Mouse (Mus musculus) ES-E14 (cell line): ENCODE measurements at regions not wholly inside any gene's neighbourhood (a gene's known extent, or its start where the extent isn't known, plus 50 kb on each side); places are given as distances from the start of the nearest gene placed in this dataset.

ENCODE experiments used
- DNase-seq: peaks from one replicate; pipeline ENCODE4 v3.0.0-alpha.2; 2013; ENCODE audit warnings: low read depth, low spot score
- H3K27ac ChIP-seq: 2 replicates; pipeline ENCODE4 v1.5.1; 2012; ENCODE audit warnings: low read depth, mild to moderate bottlenecking, low read length, moderate library complexity, mixed read lengths; ENCODE audit not compliant: poor library complexity, insufficient read depth, severe bottlenecking
- H3K36me3 ChIP-seq: 2 replicates; pipeline ENCODE4 v1.6.1; 2012; ENCODE audit warnings: mild to moderate bottlenecking, low read length, moderate library complexity, mixed read lengths; ENCODE audit not compliant: control insufficient read depth, poor library complexity, insufficient read depth, severe bottlenecking
- H3K4me1 ChIP-seq, 2 experiments: fragments of 150-350 bp in 1 of 2; sonication (generic) in 1 of 2; 2 replicates each; pipeline ENCODE4 v1.6.1; 2012; ENCODE audit warnings: low read length in 2 of 2, mild to moderate bottlenecking in 1 of 2, mixed read lengths in 1 of 2; ENCODE audit not compliant: control insufficient read depth in 2 of 2, insufficient read depth in 2 of 2, poor library complexity in 1 of 2
- H3K4me3 ChIP-seq, 2 experiments: fragments of 150-350 bp in 1 of 2; sonication (generic) in 1 of 2; 2 replicates each; pipeline ENCODE4 v1.5.1; 2012; ENCODE audit warnings: low read length in 2 of 2, low read depth in 1 of 2, mild to moderate bottlenecking in 1 of 2, mixed read lengths in 1 of 2; ENCODE audit not compliant: insufficient read depth in 1 of 2, poor library complexity in 1 of 2, severe bottlenecking in 1 of 2
- H3K9ac ChIP-seq: 2 replicates; pipeline ENCODE4 v1.6.1; 2012; ENCODE audit warnings: low read depth, mild to moderate bottlenecking, low read length, mixed read lengths; ENCODE audit not compliant: poor library complexity, insufficient read depth, severe bottlenecking
- H3K9me3 ChIP-seq: fragments of 150-350 bp; sonication (generic); 2 replicates; pipeline ENCODE4 v1.6.1; 2012; ENCODE audit warnings: low read depth, mild to moderate bottlenecking, low read length; ENCODE audit not compliant: control insufficient read depth, insufficient read depth
- CHD2 ChIP-seq: IDR thresholded peaks from 2 replicates; pipeline ENCODE4 v1.6.1; 2014; ENCODE audit warnings: mild to moderate bottlenecking, low read depth, low read length, inconsistent platforms
- HCFC1 ChIP-seq: IDR thresholded peaks from 2 replicates; pipeline ENCODE4 v1.6.1; 2012; ENCODE audit warnings: low read length, inconsistent platforms, borderline replicate concordance; ENCODE audit not compliant: insufficient read depth
- MAFK ChIP-seq: IDR thresholded peaks from 2 replicates; pipeline ENCODE4 v1.6.1; 2014; ENCODE audit warnings: mild to moderate bottlenecking, low read depth, low read length, inconsistent platforms; ENCODE audit not compliant: insufficient read depth
- ZC3H11A ChIP-seq: IDR thresholded peaks from 2 replicates; pipeline ENCODE4 v1.6.1; 2012; ENCODE audit warnings: low read depth, mild to moderate bottlenecking, inconsistent platforms, low read length, borderline replicate concordance
- ZNF384 ChIP-seq: IDR thresholded peaks from 2 replicates; pipeline ENCODE4 v1.6.1; 2012; ENCODE audit warnings: low read depth, low read length, inconsistent platforms
- in situ Hi-C, 2 experiments: fragments of 600-800 bp; cut with MboI; formaldehyde crosslinking; loops; one replicate each; pipeline ENCODE4 v1.15.1; 2025; ENCODE audit warnings: low sequenced_read_pairs in 2 of 2, inconsistent platforms in 1 of 2; ENCODE audit not compliant: unreplicated experiment in 2 of 2

DNA sequence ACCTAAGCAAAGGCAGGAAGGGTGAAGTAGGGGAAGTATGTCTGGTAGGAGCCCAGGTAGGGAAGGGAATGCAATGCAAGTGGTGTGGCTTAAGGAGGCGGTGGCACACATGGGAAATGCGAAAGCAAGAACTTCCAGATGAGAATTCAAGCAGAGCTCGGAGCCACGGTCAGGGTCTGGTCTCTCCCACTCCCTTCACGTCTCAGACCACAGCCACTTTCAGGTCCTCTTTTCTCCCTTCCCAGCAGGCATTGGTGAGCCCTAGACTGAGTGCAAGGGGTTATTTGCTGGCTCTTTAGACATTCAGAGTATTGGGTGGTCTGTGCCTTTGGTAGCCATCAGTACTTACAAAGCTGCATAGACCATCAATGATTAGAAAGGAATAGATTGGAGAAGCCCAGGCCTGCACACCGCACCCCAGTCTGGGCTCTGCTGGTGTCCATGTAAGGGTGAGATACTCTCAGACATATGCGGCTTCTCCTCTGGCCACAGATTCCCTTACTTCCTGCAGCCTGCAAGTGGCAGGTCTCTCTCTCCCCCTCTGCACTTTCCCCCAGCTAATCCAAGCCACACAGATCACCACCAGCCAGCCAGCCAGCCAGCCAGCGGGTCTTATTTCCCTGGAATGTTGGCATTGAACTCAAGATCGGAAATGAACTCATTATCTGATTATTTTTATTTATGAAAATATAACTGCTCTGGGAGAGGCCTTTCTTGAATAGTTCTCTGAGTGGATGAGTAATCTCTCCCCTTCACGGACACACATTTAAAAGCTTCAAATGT lies 113.6 kb downstream of the Zfp36l2 start:
- in situ Hi-C loops: no loop called here

DNA sequence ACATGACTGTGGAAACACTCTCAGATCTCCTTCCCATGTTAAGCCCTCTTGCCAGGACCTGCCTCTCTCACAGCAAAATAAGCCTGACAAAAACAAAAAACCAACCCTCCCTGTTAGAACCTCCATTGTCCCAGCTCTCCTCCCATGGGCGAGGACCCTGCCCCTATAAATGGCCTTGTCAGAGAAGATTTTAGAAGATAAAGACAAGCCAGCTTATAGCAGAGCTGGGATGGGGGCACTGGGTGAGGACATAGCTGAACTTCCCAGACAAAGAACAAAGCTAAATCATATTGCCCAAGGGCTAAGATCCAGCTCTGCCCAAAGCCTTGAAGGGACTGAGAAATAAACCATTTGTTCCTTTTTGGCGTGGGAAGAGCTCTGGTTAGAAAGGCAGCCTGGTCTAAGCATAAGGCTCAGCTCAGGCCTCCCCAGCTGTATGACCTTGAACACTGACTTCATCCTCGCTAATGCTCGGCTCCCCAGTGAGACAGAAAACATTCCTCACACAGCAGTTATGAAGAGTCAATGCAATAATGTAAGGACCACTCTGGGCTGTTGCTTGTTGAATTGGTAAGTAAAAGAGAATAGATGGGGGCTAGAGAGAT lies 115.2 kb downstream of the Zfp36l2 start:
- DNase-seq: no peak
- Histone ChIP-seq H3K4me3 (no peak overlapping the region), H3K36me3 (no peaks in the 10 kb centered on the region), H3K4me1 (no peaks in the 10 kb centered on the region), H3K9me3 (no peaks in the 10 kb centered on the region), H3K27ac (no peak overlapping the region), H3K9ac (no peak overlapping the region)
- in situ Hi-C loops: no loop called here
- no peak for TF ChIP-seq HCFC1
- TF ChIP-seq ZC3H11A: no peak
- no peak for TF ChIP-seq MAFK
- TF ChIP-seq ZNF384: no peak
- TF ChIP-seq CHD2: no peak

More for the DNA sequence above, 113.6 kb downstream of the Zfp36l2 start:
- Histone ChIP-seq H3K4me1 (no peaks in the 10 kb centered on the region), H3K9me3 (no peaks in the 10 kb centered on the region), H3K36me3 (no peaks in the 10 kb centered on the region), H3K4me3 (no peak overlapping the region), H3K9ac (no peak overlapping the region), H3K27ac (no peak overlapping the region)
- TF ChIP-seq ZC3H11A (no peak), ZNF384 (no peak), HCFC1 (no peak), CHD2 (no peak), MAFK (no peak)
- no peak for DNase-seq

DNA sequence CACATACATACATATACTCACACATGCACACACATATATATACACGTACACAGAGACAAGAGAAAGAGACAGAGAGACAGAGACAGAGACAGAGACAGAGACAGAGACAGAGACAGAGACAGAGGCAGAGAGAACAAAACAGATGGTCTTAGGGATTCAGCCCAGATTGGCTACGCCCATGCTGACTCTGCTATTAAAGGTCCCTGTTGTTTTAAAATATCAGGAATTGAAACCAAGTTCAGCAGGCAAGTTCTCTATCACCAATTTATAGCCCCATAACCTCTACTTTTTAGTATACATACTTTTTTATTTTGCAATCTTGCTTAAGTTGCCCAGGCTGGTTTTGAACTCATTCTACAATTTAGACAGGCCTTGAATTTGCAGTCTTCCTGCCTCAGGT lies 115.9 kb downstream of the Zfp36l2 start:
- Histone ChIP-seq H3K4me1 (no peaks in the 10 kb centered on the region), H3K9ac (no peak overlapping the region), H3K9me3 (no peaks in the 10 kb centered on the region), H3K27ac (no peak overlapping the region), H3K36me3 (no peaks in the 10 kb centered on the region), H3K4me3 (no peak overlapping the region)
- no peak for DNase-seq
- in situ Hi-C loops: no loop called here
- TF ChIP-seq HCFC1: no peak
- TF ChIP-seq ZC3H11A: no peak
- no peak for TF ChIP-seq ZNF384
- TF ChIP-seq MAFK: no peak

DNA sequence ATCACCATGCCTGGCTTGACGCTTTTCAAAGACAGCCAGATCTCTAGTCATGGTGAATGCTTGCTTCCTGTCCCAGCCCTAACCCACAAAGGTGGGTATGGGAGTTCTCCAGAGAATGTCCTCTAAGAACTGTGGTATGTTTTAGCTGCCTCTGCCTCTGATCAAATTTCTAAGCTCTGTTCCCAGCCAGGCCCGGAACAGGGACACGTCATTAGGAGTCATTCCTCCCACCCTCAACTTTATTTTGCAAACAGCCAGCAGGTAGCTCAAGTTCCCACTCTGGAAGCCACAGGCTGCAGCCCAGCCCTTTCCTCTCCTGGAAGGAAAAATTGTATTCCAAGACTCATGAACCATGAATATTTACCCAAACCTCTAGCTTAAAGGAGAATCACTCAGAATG lies 117.2 kb downstream of the Zfp36l2 start:
- H3K9me3 ChIP-seq: no peaks in the 10 kb centered on the region
- in situ Hi-C loops: no loop called here
- no peak overlapping the region for H3K4me3 ChIP-seq
- H3K9ac ChIP-seq: no peak overlapping the region
- no peak for DNase-seq
- no peak overlapping the region for H3K27ac ChIP-seq
- no peaks in the 10 kb centered on the region for H3K36me3 ChIP-seq
- H3K4me1 ChIP-seq: no peaks in the 10 kb centered on the region
- no peak for TF ChIP-seq CHD2
- no peak for TF ChIP-seq HCFC1
- TF ChIP-seq ZC3H11A: no peak
- TF ChIP-seq ZNF384: no peak
- no peak for TF ChIP-seq MAFK
